Mouse (Mus musculus) ovary, postnatal 10 days (tissue): ENCODE measurements around the gene Itpk1.
A peak's percentile ranks its signal among the peaks of the same experiment; 100 is the strongest.

Experiments used
- DNase-seq: peaks from one replicate; pipeline ENCODE4 v3.0.0; 2022; ENCODE audit warnings: low spot score

Itpk1 gene

GRCm38 (mm10) chr12:102552001-102552400 is 152.7 kb downstream of the Itpk1 start:
- no peak for DNase-seq

GRCm38 (mm10) chr12:102551186-102551585 is 153.5 kb downstream of the Itpk1 start:
- no peak for DNase-seq

GRCm38 (mm10) chr12:102550529-102550928 is 154.2 kb downstream of the Itpk1 start:
- DNase-seq, result peak; percentile 63

- DNase-seq, result no peak
Observed at GRCm38 (mm10) chr12:102545122-102545521, 159.6 kb downstream of the Itpk1 start.

- no peak for DNase-seq
Observed at GRCm38 (mm10) chr12:102541168-102541567, 163.6 kb downstream of the Itpk1 start.

GRCm38 (mm10) chr12:102540278-102540677 is 164.5 kb downstream of the Itpk1 start:
- DNase-seq, result no peak

- no peak for DNase-seq
Observed at GRCm38 (mm10) chr12:102535796-102536195, 168.9 kb downstream of the Itpk1 start.

- no peak for DNase-seq
Observed at GRCm38 (mm10) chr12:102527989-102528388, 176.7 kb downstream of the Itpk1 start.

GRCm38 (mm10) chr12:102524760-102525159 is 180.0 kb downstream of the Itpk1 start:
- DNase-seq, result no peak

- no peak for DNase-seq
Observed at GRCm38 (mm10) chr12:102524216-102524615, 180.5 kb downstream of the Itpk1 start.

- DNase-seq, result no peak
Observed at GRCm38 (mm10) chr12:102521777-102522319, 182.9 kb downstream of the Itpk1 start.

GRCm38 (mm10) chr12:102519929-102520720 is 184.6 kb downstream of the Itpk1 start:
- DNase-seq, result no peak
